Mouse (Mus musculus) gastrocnemius, postnatal 36 days (tissue): Measurements from ENCODE around the gene Slfn8. TPM values are rescaled to one million over a fixed set of nuclear protein-coding genes. Genes with fewer than 3 reads are reported as not detected.

ENCODE experiments used
- microRNA-seq, 2 experiments: library from miRNA; unstranded; fragments of <30 nt; microRNA quantifications; one replicate each; pipeline ENCODE4 v1.2.0; 2021
- total RNA-seq, 2 experiments: library from RNA; stranded (reverse); gene quantifications; 2 replicates each; pipeline ENCODE4 v1.2.3; 2021

The Slfn8 gene
- total RNA-seq, 2 experiments from 2014 or later, result 0.17 to 0.18 TPM

Small RNA genes within 50 kb of the gene (microRNA-seq; reads per million reads assigned to microRNA genes)
- gene Gm27598 (0 reads per million in 2 experiments), gene Mir7679 (0 reads per million in 2 experiments)

Other genes with a start within 250 kb of the Slfn8 start
- gene Lig3, start 239.7 kb downstream of the Slfn8 start, total RNA-seq, result 10 to 100 TPM; 17.4 to 19.5 TPM
- 1 to 10 TPM; 5.6 to 9.7 TPM for gene Rffl, start 149.6 kb downstream of the Slfn8 start, total RNA-seq
- 1 to 10 TPM; 2.9 to 4.0 TPM for gene Rad51d, start 130.2 kb downstream of the Slfn8 start, total RNA-seq
- not detected for gene Fndc8, start 128.7 kb downstream of the Slfn8 start, total RNA-seq
- 10 to 100 TPM in 1 of 2 experiments, 1 to 10 TPM in 1; 9.1 to 10.5 TPM for gene Nle1, start 112.4 kb downstream of the Slfn8 start, total RNA-seq
- 100 to 1,000 TPM; 158 to 168 TPM for gene Unc45b, start 110.3 kb downstream of the Slfn8 start, total RNA-seq
- gene Slfn5, start 69.5 kb downstream of the Slfn8 start, total RNA-seq, result 10 to 100 TPM; 20.4 to 20.5 TPM
- under 1 TPM; 0.33 to 0.42 TPM for gene Slfn9, start 29.0 kb downstream of the Slfn8 start, total RNA-seq
- 1 to 10 TPM in 1 of 2 experiments, under 1 TPM in 1; 0.56 to 1.1 TPM for gene Slfn2, start 44.3 kb upstream of the Slfn8 start, total RNA-seq
- under 1 TPM in 1 of 2 experiments, not detected in 1; 0.17 TPM for gene Slfn1, start 96.0 kb upstream of the Slfn8 start, total RNA-seq
- gene Slfn4, start 154.4 kb upstream of the Slfn8 start, total RNA-seq, result not detected
- under 1 TPM; 0.91 to 0.92 TPM for gene Slfn3, start 170.5 kb upstream of the Slfn8 start, total RNA-seq